Mouse (Mus musculus): ENCODE results near the gene Qrich1. TPM values are rescaled to one million over a fixed set of nuclear protein-coding genes. Genes with fewer than 3 reads are reported as not detected.

Gene Qrich1
- polyA plus RNA-seq, 1 experiment from 2014 or later: 146 TPM

DNA sequence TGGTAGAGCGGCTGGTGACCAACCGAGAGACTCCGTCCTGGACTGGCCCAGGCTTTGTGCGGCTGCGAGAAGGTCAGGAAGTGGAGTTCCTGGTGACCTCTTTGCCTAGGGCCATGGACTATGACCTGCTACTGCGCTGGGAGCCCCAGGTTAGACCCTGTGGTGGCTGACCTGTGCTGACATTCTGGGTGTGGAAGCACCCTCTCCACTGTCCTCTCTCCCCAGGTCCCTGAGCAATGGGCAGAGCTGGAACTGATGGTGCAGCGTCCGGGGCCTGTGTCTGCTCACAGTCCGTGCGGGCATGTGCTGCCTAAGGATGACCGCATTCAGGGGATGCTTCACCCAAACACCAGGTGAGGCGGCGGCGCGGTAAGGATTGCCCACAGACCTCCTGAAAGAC is 32.6 kb upstream of the Qrich1 start:
- no peaks in the 10 kb centered on the region for H3K27me3 ChIP-seq
- no peak overlapping the region for H3K4me3 ChIP-seq (replicated peaks)
- no peak overlapping the region for H3K4me2 ChIP-seq (replicated peaks)
- no peak overlapping the region for H3K9ac ChIP-seq (replicated peaks)
- no peaks in the 10 kb centered on the region for H3K9me3 ChIP-seq
- no peak for ATAC-seq
- H3K36me3 ChIP-seq: peaks cover 36% of the 10 kb centered on the region
- no peak overlapping the region for H3K27ac ChIP-seq
- H3K4me1 ChIP-seq (replicated peaks): peaks cover 20% of the 10 kb centered on the region
- 94% methylated on average over 15 of the region's 15 CpGs for WGBS

- Histone ChIP-seq H3K9ac (replicated peaks) (no peak overlapping the region), H3K4me1 (replicated peaks) (peaks cover 16% of the 10 kb centered on the region), H3K27me3 (no peaks in the 10 kb centered on the region), H3K36me3 (peaks cover 36% of the 10 kb centered on the region), H3K27ac (no peak overlapping the region), H3K4me3 (replicated peaks) (no peak overlapping the region), H3K4me2 (replicated peaks) (no peak overlapping the region), H3K9me3 (no peaks in the 10 kb centered on the region)
- ATAC-seq: no peak
- WGBS: 96% methylated on average over 19 of the region's 19 CpGs
Observed at GRCm38 (mm10) chr9:108485301-108485875, 31.2 kb upstream of the Qrich1 start.

GRCm38 (mm10) chr9:108486973-108487530 is 29.6 kb upstream of the Qrich1 start:
- 94% methylated on average over 8 of the region's 8 CpGs for WGBS
- H3K9me3 ChIP-seq: no peaks in the 10 kb centered on the region
- ATAC-seq: no peak
- peaks cover 36% of the 10 kb centered on the region for H3K36me3 ChIP-seq
- no peak overlapping the region for H3K4me3 ChIP-seq (replicated peaks)
- no peak overlapping the region for H3K4me2 ChIP-seq (replicated peaks)
- H3K9ac ChIP-seq (replicated peaks): no peak overlapping the region
- H3K4me1 ChIP-seq (replicated peaks): peaks cover 20% of the 10 kb centered on the region
- no peaks in the 10 kb centered on the region for H3K27me3 ChIP-seq
- H3K27ac ChIP-seq: no peak overlapping the region

DNA sequence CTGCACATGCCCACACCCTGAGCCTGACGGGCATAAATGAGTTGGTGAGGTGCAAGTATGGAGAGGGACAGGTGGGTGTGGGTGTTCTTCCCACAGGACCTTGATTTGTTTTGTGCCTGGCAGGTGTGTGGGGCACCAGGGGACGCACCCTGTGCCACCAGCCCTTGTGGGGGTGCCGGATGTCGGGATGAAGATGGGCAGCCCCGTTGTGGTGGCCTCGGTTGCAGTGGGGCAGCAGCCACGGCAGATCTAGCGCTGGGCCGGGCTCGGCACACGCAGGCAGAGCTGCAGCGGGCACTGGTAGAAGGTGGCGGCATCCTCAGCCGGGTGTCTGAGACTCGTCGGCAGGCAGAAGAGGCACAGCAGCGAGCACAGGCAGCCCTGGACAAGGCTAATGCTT is 28.2 kb upstream of the Qrich1 start:
- WGBS: 95% methylated on average over 17 of the region's 17 CpGs
- Histone ChIP-seq H3K4me3 (replicated peaks) (no peak overlapping the region), H3K36me3 (peaks cover 49% of the 10 kb centered on the region), H3K4me2 (replicated peaks) (no peak overlapping the region), H3K9ac (replicated peaks) (no peak overlapping the region), H3K4me1 (replicated peaks) (peaks cover 27% of the 10 kb centered on the region), H3K27ac (no peak overlapping the region), H3K27me3 (no peaks in the 10 kb centered on the region), H3K9me3 (no peaks in the 10 kb centered on the region)
- ATAC-seq: no peak

DNA sequence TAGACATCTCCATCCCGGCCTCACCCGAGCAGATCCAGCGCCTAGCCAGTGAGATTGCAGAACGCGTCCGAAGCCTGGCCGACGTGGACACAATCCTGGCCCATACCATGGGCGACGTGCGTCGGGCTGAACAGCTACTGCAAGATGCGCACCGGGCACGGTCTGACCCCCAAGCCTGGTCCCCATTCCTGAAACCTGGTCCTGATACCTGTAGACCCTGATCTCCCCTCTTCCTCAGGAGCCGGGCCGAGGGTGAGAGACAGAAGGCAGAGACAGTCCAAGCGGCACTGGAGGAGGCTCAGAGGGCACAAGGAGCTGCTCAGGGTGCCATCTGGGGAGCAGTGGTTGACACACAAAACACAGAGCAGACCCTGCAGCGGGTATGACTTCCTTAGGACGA is 27.4 kb upstream of the Qrich1 start:
- Histone ChIP-seq H3K27ac (peak overlapping the region; percentile 95), H3K9me3 (no peaks in the 10 kb centered on the region), H3K4me3 (replicated peaks) (no peak overlapping the region), H3K36me3 (peaks cover 52% of the 10 kb centered on the region), H3K9ac (replicated peaks) (peak overlapping the region; percentile 5; the same call in 1 of the 2 replicates), H3K27me3 (no peaks in the 10 kb centered on the region), H3K4me1 (replicated peaks) (peaks cover 27% of the 10 kb centered on the region), H3K4me2 (replicated peaks) (no peak overlapping the region)
- ATAC-seq: no peak
- WGBS: 97% methylated on average over 20 of the region's 20 CpGs

DNA sequence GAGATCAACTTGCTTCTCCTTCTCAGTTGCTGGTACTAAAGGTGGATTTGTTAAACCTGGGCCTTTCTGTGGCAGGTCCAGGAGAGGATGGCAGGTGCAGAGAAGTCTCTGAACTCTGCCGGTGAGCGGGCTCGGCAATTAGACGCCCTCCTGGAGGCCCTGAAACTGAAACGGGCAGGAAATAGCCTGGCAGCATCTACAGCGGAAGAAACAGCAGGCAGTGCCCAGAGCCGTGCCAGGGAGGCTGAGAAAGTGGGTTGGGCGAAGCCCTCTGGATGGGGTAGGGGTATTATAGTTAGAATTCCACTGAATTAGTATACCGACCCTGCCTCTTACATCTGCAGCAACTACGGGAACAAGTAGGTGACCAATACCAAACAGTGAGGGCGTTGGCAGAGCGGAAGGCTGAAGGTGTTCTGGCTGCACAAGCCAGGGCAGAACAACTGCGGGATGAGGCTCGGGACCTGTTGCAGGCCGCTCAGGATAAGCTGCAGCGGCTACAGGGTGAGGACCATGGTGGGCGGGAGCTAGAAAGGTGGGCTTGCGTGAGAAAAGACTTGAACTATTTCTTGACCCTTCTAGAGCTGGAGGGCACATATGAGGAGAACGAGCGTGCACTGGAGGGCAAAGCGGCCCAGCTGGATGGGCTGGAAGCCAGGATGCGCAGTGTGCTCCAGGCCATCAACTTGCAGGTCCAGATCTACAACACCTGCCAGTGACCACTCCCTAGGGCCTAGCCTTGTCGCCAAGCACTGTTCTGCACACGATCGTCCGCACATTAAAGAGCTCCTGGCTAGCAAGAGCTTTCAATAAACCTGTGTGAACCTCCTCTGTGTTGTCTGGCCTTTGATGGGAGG is 26.7 kb upstream of the Qrich1 start:
- Histone ChIP-seq H3K9ac (replicated peaks) (peak overlapping the region; percentile 72), H3K4me2 (replicated peaks) (peak overlapping the region; percentile 98), H3K36me3 (peaks cover 58% of the 10 kb centered on the region), H3K9me3 (no peaks in the 10 kb centered on the region), H3K27me3 (no peaks in the 10 kb centered on the region), H3K4me1 (replicated peaks) (peaks cover 27% of the 10 kb centered on the region), H3K27ac (peak overlapping the region; percentile 95), H3K4me3 (replicated peaks) (peak overlapping the region; percentile 91)
- peak; percentile 81 for ATAC-seq
- 68% methylated on average over 26 of the region's 26 CpGs for WGBS

DNA sequence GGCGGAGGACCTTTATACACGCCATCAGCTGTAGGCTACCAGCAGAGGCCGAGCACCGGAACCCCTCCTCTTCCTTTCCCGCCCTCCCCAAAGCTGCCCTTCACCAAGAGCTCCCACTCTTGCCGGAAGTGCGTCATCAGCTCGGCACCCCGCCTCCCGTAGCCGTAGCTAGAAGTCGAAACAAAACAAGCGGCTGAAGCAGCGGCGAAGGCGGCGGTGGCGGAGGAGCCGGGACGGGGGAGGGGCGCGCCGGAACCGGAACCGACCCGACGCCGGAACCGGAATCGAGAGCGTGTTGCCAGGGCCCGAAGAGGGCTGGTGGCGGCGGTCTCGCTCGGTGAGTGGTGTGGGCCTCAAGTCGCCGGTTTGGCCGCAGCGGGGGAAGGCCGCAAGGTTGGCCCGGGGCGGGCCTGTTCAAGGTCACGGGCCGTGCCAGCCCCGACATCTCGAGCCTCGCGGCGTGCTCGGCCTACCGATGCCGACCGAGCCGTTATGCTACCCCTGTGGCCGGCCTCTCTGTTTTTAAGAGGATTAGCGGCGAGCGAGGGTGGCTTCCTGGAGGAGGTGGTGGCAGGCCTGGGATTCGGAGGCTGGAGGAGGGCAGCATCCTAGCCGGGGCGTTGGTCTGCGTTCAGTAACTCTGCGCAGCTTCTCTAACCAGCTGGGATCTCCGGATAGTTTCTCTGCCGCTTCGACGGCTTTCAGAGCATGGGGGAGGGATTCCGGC is 25.9 kb upstream of the Qrich1 start, which contains the start of gene Usp19:
TSS of gene Usp19 (plus strand) at position 44 of the 727 bp plus-strand sequence.
- H3K36me3 ChIP-seq: peaks cover 59% of the 10 kb centered on the region
- under 1% methylated on average over 69 of the region's 69 CpGs for WGBS

GRCm38 (mm10) chr9:108491286-108491580 is 25.4 kb upstream of the Qrich1 start:
- H3K9me3 ChIP-seq: no peaks in the 10 kb centered on the region
- H3K27me3 ChIP-seq: no peaks in the 10 kb centered on the region
- peak overlapping the region; percentile 94 for H3K9ac ChIP-seq (replicated peaks)
- WGBS: 14% methylated on average over 12 of the region's 12 CpGs
- H3K4me1 ChIP-seq (replicated peaks): peaks cover 27% of the 10 kb centered on the region
- H3K4me2 ChIP-seq (replicated peaks): peak overlapping the region; percentile 98
- peak overlapping the region; percentile 91 for H3K4me3 ChIP-seq (replicated peaks)
- peak overlapping the region; percentile 95 for H3K27ac ChIP-seq
- H3K36me3 ChIP-seq: peaks cover 59% of the 10 kb centered on the region
- no peak for ATAC-seq

More for the DNA sequence above, 25.9 kb upstream of the Qrich1 start, which contains the start of gene Usp19:
- peak within 1 kb of the TSS; percentile 94 for H3K9ac ChIP-seq (replicated peaks)
- peak within 1 kb of the TSS; percentile 98 for H3K4me2 ChIP-seq (replicated peaks)
- peak; percentile 95 for ATAC-seq
- no peaks in the 10 kb centered on the region for H3K27me3 ChIP-seq
- no peaks in the 10 kb centered on the region for H3K9me3 ChIP-seq
- H3K4me3 ChIP-seq (replicated peaks): peak within 1 kb of the TSS; percentile 91
- peak within 1 kb of the TSS; percentile 95 for H3K27ac ChIP-seq
- peaks cover 27% of the 10 kb centered on the region for H3K4me1 ChIP-seq (replicated peaks)

GRCm38 (mm10) chr9:108492043-108492750 is 24.4 kb upstream of the Qrich1 start:
- Histone ChIP-seq H3K9ac (replicated peaks) (peak overlapping the region; percentile 94), H3K4me1 (replicated peaks) (peaks cover 27% of the 10 kb centered on the region), H3K4me2 (replicated peaks) (peak overlapping the region; percentile 98), H3K27ac (no peak overlapping the region), H3K36me3 (peaks cover 60% of the 10 kb centered on the region), H3K4me3 (replicated peaks) (peak overlapping the region; percentile 91), H3K27me3 (no peaks in the 10 kb centered on the region), H3K9me3 (no peaks in the 10 kb centered on the region)
- no peak for ATAC-seq
- WGBS: 91% methylated on average over 16 of the region's 16 CpGs

GRCm38 (mm10) chr9:108493246-108493645 is 23.4 kb upstream of the Qrich1 start:
- Histone ChIP-seq H3K4me1 (replicated peaks) (peaks cover 27% of the 10 kb centered on the region), H3K27ac (no peak overlapping the region), H3K4me3 (replicated peaks) (no peak overlapping the region), H3K9ac (replicated peaks) (no peak overlapping the region), H3K27me3 (no peaks in the 10 kb centered on the region), H3K4me2 (replicated peaks) (no peak overlapping the region), H3K36me3 (peaks cover 65% of the 10 kb centered on the region), H3K9me3 (no peaks in the 10 kb centered on the region)
- ATAC-seq: no peak
- 97% methylated on average over 8 of the region's 8 CpGs for WGBS

DNA sequence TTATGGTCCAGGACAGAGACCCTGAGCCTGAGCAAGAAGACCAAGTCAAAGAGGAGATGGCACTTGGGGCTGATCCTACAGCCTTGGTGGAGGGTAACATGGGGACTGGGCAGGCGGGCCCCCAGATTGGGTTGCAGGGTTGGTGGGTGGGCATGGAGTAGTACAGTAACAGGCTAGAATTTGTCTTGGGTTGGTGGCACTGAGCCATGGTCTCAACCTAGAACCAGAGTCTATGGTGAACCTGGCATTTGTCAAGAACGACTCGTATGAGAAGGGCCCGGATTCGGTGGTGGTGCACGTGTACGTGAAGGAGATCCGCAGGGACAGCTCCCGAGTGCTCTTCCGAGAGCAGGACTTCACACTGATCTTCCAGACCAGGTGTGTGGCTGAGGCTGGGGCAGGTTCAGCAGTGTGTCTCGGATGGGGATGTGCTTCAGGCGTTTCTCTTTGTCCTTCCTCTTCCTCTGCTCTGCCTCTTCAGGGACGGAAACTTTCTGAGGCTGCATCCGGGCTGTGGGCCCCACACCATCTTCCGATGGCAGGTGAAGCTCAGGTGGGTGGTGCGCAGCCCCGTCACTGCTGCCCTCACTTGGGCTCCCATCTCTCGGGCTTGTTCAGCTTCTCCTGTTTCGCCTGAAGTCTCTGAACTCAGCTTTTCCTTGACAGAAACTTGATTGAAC is 22.3 kb upstream of the Qrich1 start:
- no peaks in the 10 kb centered on the region for H3K27me3 ChIP-seq
- no peak overlapping the region for H3K27ac ChIP-seq
- H3K4me3 ChIP-seq (replicated peaks): no peak overlapping the region
- no peaks in the 10 kb centered on the region for H3K9me3 ChIP-seq
- 97% methylated on average over 19 of the region's 19 CpGs for WGBS
- no peak overlapping the region for H3K4me2 ChIP-seq (replicated peaks)
- H3K36me3 ChIP-seq: peaks cover 72% of the 10 kb centered on the region
- H3K4me1 ChIP-seq (replicated peaks): peaks cover 27% of the 10 kb centered on the region
- H3K9ac ChIP-seq (replicated peaks): no peak overlapping the region
- no peak for ATAC-seq
